Mouse (Mus musculus) G1E (cell line): Measurements from ENCODE around the gene Fam104a. TPM values are rescaled to one million over a fixed set of nuclear protein-coding genes. Genes with fewer than 3 reads are reported as not detected.

Experiments
- ATAC-seq: 2 replicates; pipeline ENCODE4 v1.8.0; 2016; ENCODE audit warnings: mild to moderate bottlenecking; ENCODE audit not compliant: insufficient number of reproducible peaks, poor library complexity, low FRiP score, severe bottlenecking; ENCODE audit errors: extremely low read depth
- DNase-seq: peaks from one replicate; pipeline ENCODE4 v3.0.0; 2012; ENCODE audit warnings: low spot score
- H3K27me3 ChIP-seq: 2 replicates; pipeline ENCODE4 v1.6.1; 2012; ENCODE audit warnings: mild to moderate bottlenecking, low read length, inconsistent platforms; ENCODE audit not compliant: insufficient read depth
- H3K36me3 ChIP-seq: replicated peaks from 2 replicates; pipeline ENCODE3; 2012; ENCODE audit warnings: mild to moderate bottlenecking, inconsistent platforms
- H3K4me1 ChIP-seq: 2 replicates; pipeline ENCODE4 v1.6.1; 2012; ENCODE audit warnings: low read depth, low read length, inconsistent platforms, mixed read lengths; ENCODE audit not compliant: insufficient read depth
- H3K4me3 ChIP-seq: 2 replicates; pipeline ENCODE4 v1.5.1; 2012; ENCODE audit warnings: low read depth, mild to moderate bottlenecking, inconsistent platforms, low read length, moderate library complexity, mixed read lengths
- H3K9me3 ChIP-seq: replicated peaks from 2 replicates; pipeline ENCODE4 v1.6.1; 2012; ENCODE audit warnings: inconsistent platforms
- CTCF ChIP-seq: IDR thresholded peaks from 2 replicates; pipeline ENCODE4 v1.5.1; 2012; ENCODE audit warnings: low read depth, low read length, inconsistent platforms, mixed read lengths
- GATA1 ChIP-seq: IDR thresholded peaks from 2 replicates; pipeline ENCODE4 v1.6.1; 2012; ENCODE audit warnings: borderline replicate concordance, low read length, inconsistent platforms, mixed read lengths
- GATA2 ChIP-seq: IDR thresholded peaks from 2 replicates; pipeline ENCODE4 v1.6.1; 2012; ENCODE audit warnings: low read depth, low read length, inconsistent platforms, borderline replicate concordance
- POLR2AphosphoS5 ChIP-seq: IDR thresholded peaks from 2 replicates; pipeline ENCODE4 v1.6.1; 2012; ENCODE audit warnings: low read depth, low read length, inconsistent platforms; ENCODE audit not compliant: insufficient replicate concordance
- TAL1 ChIP-seq: conservative IDR thresholded peaks from 2 replicates; pipeline ENCODE4 v1.6.1; 2012; ENCODE audit warnings: low read depth, low read length, inconsistent platforms, mixed read lengths
- polyA plus RNA-seq: library from polyadenylated mRNA; stranded (reverse); fragments of >175 nt; gene quantifications from 2 replicates; pipeline ENCODE4 v1.2.3, GENCODE M21; 2012
- total RNA-seq, 2 experiments: library from RNA; stranded (forward) in 1 of 2; stranded (reverse) in 1 of 2; fragments of 200-1000 nt in 1 of 2; fragments of >200 nt in 1 of 2; fragmentation: Nextera tagmentation in 1 of 2; gene quantifications; 2 replicates each; pipeline ENCODE4 v1.2.3; 2014 to 2017

Gene Fam104a
- total RNA-seq (2014; fragmentation: Nextera tagmentation) (43.8 and 44.1 TPM in 2 replicates), total RNA-seq (2017) (35.8 and 35.9 TPM in 2 replicates), polyA plus RNA-seq (111 and 150 TPM in 2 replicates)

DNA sequence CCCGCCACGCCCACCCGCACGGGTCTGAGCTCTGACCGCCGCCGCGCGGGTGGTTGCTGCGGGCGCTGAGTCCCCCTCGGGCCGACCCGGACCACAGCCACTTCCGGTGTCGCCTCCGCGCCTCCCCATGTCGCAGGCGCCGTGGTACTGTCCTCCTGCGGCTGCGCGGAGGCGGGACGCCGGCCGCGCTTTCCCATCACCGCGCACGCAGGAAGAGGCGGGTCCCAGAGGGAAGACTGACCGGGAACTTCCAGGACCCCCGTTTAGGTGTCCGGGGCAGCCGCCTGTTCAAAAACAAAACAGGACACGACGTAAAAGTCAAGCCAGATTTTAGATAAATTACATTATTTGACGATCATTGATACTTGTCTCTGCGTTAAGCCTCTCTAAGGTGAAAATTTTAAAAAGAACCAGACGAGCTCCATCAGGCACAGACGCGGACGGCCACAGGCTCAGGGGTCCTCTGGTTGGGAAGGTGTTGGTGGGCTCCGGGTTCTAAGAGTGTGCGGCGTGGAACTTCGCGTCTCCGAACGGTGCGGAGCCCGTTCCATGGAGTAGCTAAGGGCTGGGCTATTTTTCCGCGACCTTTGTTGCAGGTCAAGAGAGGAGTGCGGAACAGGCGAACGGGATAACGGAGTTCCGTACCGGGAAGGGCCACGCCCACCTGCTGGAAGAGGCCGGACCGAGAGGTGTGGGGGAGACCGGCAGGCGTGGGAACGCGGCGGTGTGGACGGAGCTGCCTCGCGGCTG, at the start of gene Fam104a, which contains the start of gene D11Wsu47e:
Gene Fam104a (minus strand): TSS at position 199 of the 750 bp plus-strand sequence.
Gene D11Wsu47e (plus strand): TSS at position 456 of the 750 bp plus-strand sequence.
- peak within 1 kb of the TSS; percentile 99 for H3K4me3 ChIP-seq
- H3K36me3 ChIP-seq, result peaks cover 31% of the 10 kb centered on the region
- DNase-seq (peak; percentile 92), ATAC-seq (peak; percentile 52)
- no peaks in the 10 kb centered on the region for H3K27me3 ChIP-seq
- H3K9me3 ChIP-seq, result no peaks in the 10 kb centered on the region
- peaks cover 58% of the 10 kb centered on the region for H3K4me1 ChIP-seq
- TF ChIP-seq TAL1 (no peak), CTCF (no peak)

DNA sequence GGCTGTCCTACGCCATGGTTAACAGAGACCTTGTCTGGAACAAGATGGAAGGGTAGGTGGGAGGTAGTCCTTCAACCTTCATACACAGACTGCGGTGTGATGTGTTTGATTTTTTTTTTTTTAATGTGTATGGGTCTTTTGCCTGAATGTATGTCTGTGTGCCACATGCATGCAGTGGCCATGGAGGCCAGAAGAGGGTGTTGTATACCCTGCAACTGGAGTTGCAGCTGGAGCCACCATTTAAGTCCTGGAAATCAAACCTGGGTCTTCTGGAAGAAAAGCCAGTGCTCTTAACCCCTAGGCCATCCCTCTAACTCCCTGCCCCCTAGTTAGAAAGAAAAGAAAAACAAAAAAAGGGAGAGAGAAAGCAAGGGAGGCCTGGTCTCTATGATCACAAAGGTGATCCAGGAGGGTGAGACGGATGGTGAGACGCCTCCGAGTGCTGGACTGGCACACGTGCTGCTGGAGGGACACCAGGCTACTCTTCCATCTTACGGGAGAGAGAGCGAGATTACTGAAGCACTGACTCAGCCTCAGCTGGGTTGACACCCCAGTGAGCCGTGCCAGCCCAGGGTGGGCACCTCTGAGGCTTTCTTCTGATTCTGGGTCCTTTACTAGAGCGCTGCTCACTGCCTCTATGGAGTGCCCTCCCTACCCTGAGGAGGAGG, 48.1 kb upstream of the Fam104a start:
- Histone ChIP-seq H3K9me3 (no peaks in the 10 kb centered on the region), H3K4me3 (no peak overlapping the region), H3K27me3 (no peaks in the 10 kb centered on the region), H3K4me1 (peaks cover 50% of the 10 kb centered on the region), H3K36me3 (peaks cover 94% of the 10 kb centered on the region)
- DNase-seq, result no peak
- no peak for ATAC-seq
- no peak for TF ChIP-seq CTCF
- no peak for TF ChIP-seq GATA1
- no peak for TF ChIP-seq GATA2
- TF ChIP-seq POLR2AphosphoS5, result no peak
- TF ChIP-seq TAL1, result no peak

DNA sequence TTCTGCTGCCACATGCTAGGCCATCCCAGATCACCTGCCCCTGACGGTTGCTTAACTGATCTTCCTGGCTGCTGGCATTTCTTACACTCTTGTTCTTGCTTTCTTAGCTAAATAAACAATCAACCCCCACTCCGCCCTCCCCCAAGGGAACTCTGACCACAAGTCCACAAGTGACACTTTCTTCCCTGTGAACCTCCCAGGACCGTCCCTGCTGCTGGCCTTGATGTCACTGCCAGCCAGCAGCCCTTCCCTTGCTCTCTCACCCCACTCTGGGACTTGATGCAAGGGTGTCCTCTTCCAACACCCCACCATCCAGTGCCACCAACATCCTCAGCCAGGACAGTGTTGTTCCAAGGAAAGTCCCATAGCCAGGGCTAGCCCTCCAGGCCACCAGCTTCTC, 46.9 kb upstream of the Fam104a start:
- H3K27me3 ChIP-seq, result no peaks in the 10 kb centered on the region
- ATAC-seq (no peak), DNase-seq (no peak)
- no peaks in the 10 kb centered on the region for H3K9me3 ChIP-seq
- no peak for TF ChIP-seq TAL1
- no peak for TF ChIP-seq GATA2
- TF ChIP-seq CTCF, result no peak
- no peak overlapping the region for H3K4me3 ChIP-seq
- peaks cover 94% of the 10 kb centered on the region for H3K36me3 ChIP-seq
- H3K4me1 ChIP-seq, result peaks cover 46% of the 10 kb centered on the region

DNA sequence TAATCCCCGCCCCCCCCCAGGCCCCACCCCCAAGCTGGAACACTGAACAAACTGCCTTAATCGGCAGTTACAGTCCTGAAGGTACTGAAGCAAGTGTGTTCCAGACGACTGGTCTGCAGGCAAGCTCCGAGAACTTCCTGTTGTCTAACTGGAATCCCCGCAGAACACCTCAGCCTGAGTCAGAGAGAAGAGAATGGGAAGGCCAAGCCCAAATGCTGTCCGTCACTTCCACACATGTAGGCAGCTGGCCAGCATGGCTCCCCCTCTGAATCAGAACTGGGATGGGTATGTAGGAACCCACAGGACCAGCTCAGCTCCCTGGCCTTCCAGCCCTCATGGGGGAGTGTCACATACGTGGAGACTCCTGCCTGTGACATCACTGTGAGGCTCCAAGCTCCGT, 46.0 kb upstream of the Fam104a start:
- Histone ChIP-seq H3K4me1 (peaks cover 37% of the 10 kb centered on the region), H3K27me3 (no peaks in the 10 kb centered on the region), H3K9me3 (no peaks in the 10 kb centered on the region), H3K4me3 (no peak overlapping the region), H3K36me3 (peaks cover 93% of the 10 kb centered on the region)
- ATAC-seq (no peak), DNase-seq (no peak)
- TF ChIP-seq GATA1 (no peak), CTCF (no peak), TAL1 (no peak)

DNA sequence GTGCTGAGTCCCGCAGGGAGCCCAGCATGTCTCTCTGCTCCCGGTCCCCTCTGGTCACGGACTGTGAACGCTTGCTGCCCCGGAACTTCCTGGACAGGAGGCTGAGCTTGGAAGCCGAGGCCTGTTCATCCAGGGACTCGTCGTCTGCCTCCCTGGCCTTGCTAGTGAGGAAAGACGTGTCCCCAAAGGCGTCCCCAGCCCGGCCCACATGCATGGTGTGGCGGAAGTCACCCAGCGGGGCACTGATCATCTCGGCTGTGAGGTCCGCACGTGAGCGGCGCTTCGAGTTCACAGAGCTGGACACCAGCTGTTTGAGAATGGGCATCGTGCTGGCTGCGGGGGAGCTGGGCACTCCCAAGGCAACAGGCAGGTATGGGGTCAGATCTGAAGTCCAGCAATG, 45.3 kb upstream of the Fam104a start:
- Histone ChIP-seq H3K27me3 (no peaks in the 10 kb centered on the region), H3K36me3 (peaks cover 90% of the 10 kb centered on the region), H3K4me3 (no peak overlapping the region), H3K9me3 (no peaks in the 10 kb centered on the region), H3K4me1 (peaks cover 30% of the 10 kb centered on the region)
- TF ChIP-seq CTCF (no peak), GATA2 (no peak), TAL1 (no peak), POLR2AphosphoS5 (no peak), GATA1 (no peak)
- DNase-seq (no peak), ATAC-seq (no peak)

GRCm38 (mm10) chr11:113727992-113728391, 44.0 kb upstream of the Fam104a start:
- Histone ChIP-seq H3K4me3 (no peak overlapping the region), H3K4me1 (peaks cover 17% of the 10 kb centered on the region), H3K9me3 (no peaks in the 10 kb centered on the region), H3K27me3 (no peaks in the 10 kb centered on the region; the same call in 1 of the 2 replicates), H3K36me3 (peaks cover 79% of the 10 kb centered on the region)
- ATAC-seq (no peak), DNase-seq (no peak)
- no peak for TF ChIP-seq TAL1
- TF ChIP-seq CTCF, result no peak
- no peak for TF ChIP-seq GATA1
- TF ChIP-seq GATA2, result no peak
- no peak for TF ChIP-seq POLR2AphosphoS5
